Mouse (Mus musculus) intestine, embryonic 14.5 days (tissue): ENCODE measurements at regions not wholly inside any gene's neighbourhood (a gene's known extent, or its start where the extent isn't known, plus 50 kb on each side); places are given as distances from the start of the nearest gene placed in this dataset.

ENCODE experiments used
- ATAC-seq: fragments of 200-750 bp; cut with Nextera tagmentation; replicated peaks from 2 replicates; pipeline ENCODE4 v1.8.0; 2017; ENCODE audit warnings: low read depth, moderate number of reproducible peaks, moderate TSS enrichment, moderate library complexity; ENCODE audit not compliant: low FRiP score, low TSS enrichment
- DNase-seq: peaks from one replicate; pipeline ENCODE4 v3.0.0-alpha.2; 2018; ENCODE audit warnings: low spot score
- H3K27ac ChIP-seq: fragments of 300-500 bp; sonication (generic); 2 replicates; pipeline ENCODE4 v1.5.1; 2014; ENCODE audit warnings: low read depth, mild to moderate bottlenecking, control low read depth
- H3K27me3 ChIP-seq: fragments of 300-500 bp; sonication (generic); replicated peaks from 2 replicates; pipeline ENCODE4 v1.6.1; 2014; ENCODE audit warnings: low read length, control low read depth; ENCODE audit not compliant: control insufficient read depth, insufficient read depth
- H3K36me3 ChIP-seq: fragments of 300-500 bp; sonication (generic); 2 replicates; pipeline ENCODE4 v1.6.1; 2014; ENCODE audit warnings: low read length, control low read depth; ENCODE audit not compliant: control insufficient read depth, insufficient read depth
- H3K4me1 ChIP-seq: fragments of 300-500 bp; sonication (generic); replicated peaks from 2 replicates; pipeline ENCODE4 v1.6.1; 2014; ENCODE audit warnings: low read length, control low read depth, mixed read lengths; ENCODE audit not compliant: control insufficient read depth, insufficient read depth
- H3K4me2 ChIP-seq: fragments of 300-500 bp; sonication (generic); 2 replicates; pipeline ENCODE4 v1.6.1; 2014; ENCODE audit warnings: low read length
- H3K4me3 ChIP-seq: fragments of 300-500 bp; sonication (generic); 2 replicates; pipeline ENCODE4 v1.5.1; 2014; ENCODE audit warnings: low read depth, low read length, control low read depth, mixed read lengths
- H3K9ac ChIP-seq: fragments of 300-500 bp; sonication (generic); 2 replicates; pipeline ENCODE4 v1.6.1; 2014; ENCODE audit warnings: mild to moderate bottlenecking, low read length
- H3K9me3 ChIP-seq: fragments of 300-500 bp; sonication (generic); 2 replicates; pipeline ENCODE4 v1.6.1; 2016; ENCODE audit warnings: low read length, control low read depth; ENCODE audit not compliant: control insufficient read depth
- WGBS: fragments of 180-500 bp; shearing (Covaris S2); extraction: QIAGEN DNeasy Blood & Tissue Kit; methylation state at CpG from one replicate; pipeline ENCODE4 v1.1.7; 2014; 5-methylcytosine and 5-hydroxymethylcytosine counted together

DNA sequence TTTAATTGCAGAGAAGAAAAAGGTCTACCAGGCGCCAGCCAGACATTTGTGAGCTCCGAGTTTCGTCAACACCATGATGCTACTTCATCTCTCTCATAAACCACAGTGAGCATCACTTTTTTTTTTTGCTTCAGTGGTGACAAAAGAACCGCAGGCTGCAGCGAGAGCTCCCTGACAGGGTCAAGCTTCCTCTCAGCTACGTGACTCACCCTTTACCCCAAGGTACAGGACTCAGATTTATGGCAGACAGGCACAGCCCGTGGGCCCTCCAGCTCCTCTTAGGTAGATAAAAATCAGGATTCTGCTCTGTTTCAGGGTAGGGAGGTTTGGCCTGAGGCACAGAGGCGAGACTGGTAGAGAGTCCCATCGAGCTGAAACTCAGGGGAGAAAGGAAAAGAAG lies 220.7 kb downstream of the Gm10260 start:
- ATAC-seq (no peak), DNase-seq (no peak)
- Histone ChIP-seq H3K27me3 (no peaks in the 10 kb centered on the region), H3K9ac (no peak overlapping the region), H3K4me3 (no peak overlapping the region), H3K4me1 (no peaks in the 10 kb centered on the region), H3K27ac (no peak overlapping the region), H3K9me3 (0 out of 2 replicates have a peak, but pooled peaks cover under 1% of the 10 kb centered on the region), H3K4me2 (no peak overlapping the region), H3K36me3 (no peaks in the 10 kb centered on the region)
- 45% methylated on average over 9 of the region's 9 CpGs for WGBS

DNA sequence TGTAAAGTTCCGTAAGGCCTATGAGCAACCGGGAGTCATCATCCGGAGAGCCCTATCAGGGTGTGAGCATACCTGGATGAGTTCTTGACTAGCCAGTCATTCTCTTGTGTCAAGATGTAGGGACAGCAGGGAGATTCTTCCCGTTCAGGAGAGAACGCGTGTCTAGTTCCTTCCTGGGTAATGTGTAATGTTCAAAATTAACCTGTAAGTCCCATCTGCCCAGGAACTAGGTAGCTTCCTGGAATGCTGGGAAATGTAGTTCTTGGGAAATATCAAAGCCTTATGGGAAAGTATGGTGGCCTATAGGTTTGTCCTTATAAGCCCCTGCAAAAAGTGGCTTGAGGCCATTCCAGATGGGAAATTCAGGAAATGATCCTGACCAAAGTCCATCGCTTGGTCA lies 222.0 kb downstream of the Gm10260 start:
- Histone ChIP-seq H3K4me2 (no peak overlapping the region), H3K4me3 (no peak overlapping the region), H3K4me1 (peaks cover 12% of the 10 kb centered on the region), H3K27me3 (no peaks in the 10 kb centered on the region), H3K27ac (no peak overlapping the region), H3K9ac (no peak overlapping the region), H3K36me3 (no peaks in the 10 kb centered on the region), H3K9me3 (no peaks in the 10 kb centered on the region)
- ATAC-seq (no peak), DNase-seq (no peak)
- WGBS, result 93% methylated on average over 7 of the region's 7 CpGs

- H3K27me3 ChIP-seq, result no peaks in the 10 kb centered on the region
- 77% methylated on average over 7 of the region's 7 CpGs for WGBS
- ATAC-seq, result no peak
- no peak overlapping the region for H3K4me3 ChIP-seq
- H3K4me1 ChIP-seq, result peaks cover 12% of the 10 kb centered on the region
- no peaks in the 10 kb centered on the region for H3K36me3 ChIP-seq
- DNase-seq, result no peak
- H3K9ac ChIP-seq, result no peak overlapping the region
- no peak overlapping the region for H3K27ac ChIP-seq
- no peaks in the 10 kb centered on the region for H3K9me3 ChIP-seq
- H3K4me2 ChIP-seq, result no peak overlapping the region
Observed at GRCm38 (mm10) chr13:97537686-97538085, 222.7 kb downstream of the Gm10260 start.

- Histone ChIP-seq H3K9me3 (no peaks in the 10 kb centered on the region), H3K4me2 (no peak overlapping the region), H3K9ac (no peak overlapping the region), H3K4me1 (peaks cover 12% of the 10 kb centered on the region), H3K36me3 (no peaks in the 10 kb centered on the region), H3K4me3 (no peak overlapping the region), H3K27ac (no peak overlapping the region), H3K27me3 (no peaks in the 10 kb centered on the region)
- no peak for ATAC-seq
- WGBS, result 83% methylated on average over 11 of the region's 11 CpGs
- no peak for DNase-seq
Observed at GRCm38 (mm10) chr13:97537206-97537605, 223.2 kb downstream of the Gm10260 start.

GRCm38 (mm10) chr13:97533896-97534666 lies 226.4 kb downstream of the Gm10260 start:
- no peak overlapping the region for H3K4me2 ChIP-seq
- peak; percentile 69 for DNase-seq
- 53% methylated on average over 11 of the region's 11 CpGs for WGBS

DNA sequence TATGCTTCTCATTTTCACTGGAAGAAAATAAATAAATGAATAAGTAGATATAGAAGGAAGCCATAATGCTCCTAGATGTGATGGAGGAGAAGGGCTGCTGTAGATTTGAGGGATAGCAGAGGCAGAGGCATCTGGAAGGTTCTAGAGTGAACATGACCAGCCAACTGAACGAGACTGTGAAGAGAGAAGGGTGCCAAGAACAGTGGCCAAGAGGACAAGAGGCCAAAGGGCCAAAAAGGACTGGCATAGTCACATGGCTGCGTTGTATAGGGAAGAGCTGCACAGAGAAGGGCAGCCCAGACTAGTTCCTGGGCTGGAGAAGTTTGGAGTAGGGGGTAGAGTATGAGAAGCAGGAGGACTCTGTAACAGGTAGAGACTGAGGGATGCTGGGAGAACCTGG lies 229.3 kb downstream of the Gm10260 start:
- Histone ChIP-seq H3K27ac (no peak overlapping the region), H3K9me3 (no peaks in the 10 kb centered on the region), H3K4me2 (no peak overlapping the region), H3K4me3 (no peak overlapping the region), H3K27me3 (no peaks in the 10 kb centered on the region), H3K4me1 (peaks cover 12% of the 10 kb centered on the region), H3K9ac (no peak overlapping the region), H3K36me3 (no peaks in the 10 kb centered on the region)
- DNase-seq, result no peak
- WGBS, result 82% methylated on average over 2 of the region's 2 CpGs
- no peak for ATAC-seq

More at GRCm38 (mm10) chr13:97533896-97534666, 226.4 kb downstream of the Gm10260 start:
- Histone ChIP-seq H3K27ac (no peak overlapping the region), H3K4me3 (no peak overlapping the region), H3K9ac (no peak overlapping the region), H3K4me1 (peaks cover 12% of the 10 kb centered on the region), H3K9me3 (no peaks in the 10 kb centered on the region), H3K36me3 (no peaks in the 10 kb centered on the region), H3K27me3 (no peaks in the 10 kb centered on the region)
- ATAC-seq, result peak; percentile 93

DNA sequence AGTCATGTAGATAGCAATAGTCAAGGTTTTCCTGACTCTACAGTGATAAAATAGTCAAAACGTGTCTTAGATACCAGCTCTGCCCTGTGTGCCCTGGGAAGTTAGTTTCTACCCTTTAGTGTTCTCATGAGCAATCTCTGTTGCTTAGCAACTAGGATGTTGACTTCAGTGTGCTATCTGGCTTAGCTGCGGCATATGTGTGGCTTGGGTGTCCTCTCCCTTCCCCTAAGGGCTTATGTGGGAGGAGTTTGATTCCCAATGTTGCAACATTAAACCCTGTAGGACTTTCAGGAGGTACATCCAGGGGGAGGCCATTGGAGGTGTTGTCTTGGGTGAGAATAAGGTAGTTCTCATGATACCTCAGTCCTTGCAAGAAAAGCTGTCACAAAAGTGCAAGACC lies 229.9 kb downstream of the Gm10260 start:
- Histone ChIP-seq H3K9ac (no peak overlapping the region), H3K4me3 (no peak overlapping the region), H3K27ac (no peak overlapping the region), H3K36me3 (no peaks in the 10 kb centered on the region), H3K4me2 (no peak overlapping the region), H3K4me1 (peaks cover 12% of the 10 kb centered on the region), H3K27me3 (no peaks in the 10 kb centered on the region), H3K9me3 (no peaks in the 10 kb centered on the region)
- ATAC-seq, result no peak
- 48% methylated on average over 2 of the region's 2 CpGs for whole genome bisulfite sequencing
- DNase-seq, result no peak

- no peak for DNase-seq
- no peaks in the 10 kb centered on the region for H3K27me3 ChIP-seq
- peaks cover 14% of the 10 kb centered on the region; the same call in 1 of the 2 replicates for H3K4me1 ChIP-seq
- H3K9me3 ChIP-seq, result no peaks in the 10 kb centered on the region
- WGBS, result 95% methylated on average over 2 of the region's 2 CpGs
- no peak overlapping the region for H3K4me2 ChIP-seq
- no peak for ATAC-seq
- H3K27ac ChIP-seq, result no peak overlapping the region
- no peak overlapping the region for H3K9ac ChIP-seq
- H3K36me3 ChIP-seq, result no peaks in the 10 kb centered on the region
- no peak overlapping the region for H3K4me3 ChIP-seq
Observed at GRCm38 (mm10) chr13:97527958-97528357, 232.5 kb downstream of the Gm10260 start.

GRCm38 (mm10) chr13:97524847-97525434 lies 235.5 kb downstream of the Gm10260 start:
- DNase-seq (no peak), ATAC-seq (no peak)
- Histone ChIP-seq H3K4me3 (no peak overlapping the region), H3K4me2 (no peak overlapping the region), H3K27ac (no peak overlapping the region), H3K9ac (no peak overlapping the region), H3K36me3 (no peaks in the 10 kb centered on the region), H3K27me3 (no peaks in the 10 kb centered on the region), H3K9me3 (no peaks in the 10 kb centered on the region), H3K4me1 (peaks cover 14% of the 10 kb centered on the region; the same call in 1 of the 2 replicates)
- 42% methylated on average over 7 of the region's 7 CpGs for WGBS
